Mouse (Mus musculus) stomach, embryonic 15.5 days (tissue): ENCODE measurements around the gene Tnfaip8l2. TPM values are rescaled to one million over a fixed set of nuclear protein-coding genes. Genes with fewer than 3 reads are reported as not detected.
"Not testable (repeated sequence)": the region's sequence is repeated elsewhere in the genome, so short reads cannot be mapped to it uniquely, and the experiment has no call there.

ENCODE experiments used
- ATAC-seq: fragments of 200-750 bp; cut with Nextera tagmentation; 2 replicates; pipeline ENCODE4 v1.8.0; 2017; ENCODE audit warnings: low read depth, moderate number of reproducible peaks, moderate TSS enrichment; ENCODE audit not compliant: insufficient read depth, low FRiP score
- H3K27ac ChIP-seq: fragments of 300-500 bp; sonication (generic); 2 replicates; pipeline ENCODE4 v1.5.1; 2015; ENCODE audit warnings: mild to moderate bottlenecking, inconsistent platforms
- H3K27me3 ChIP-seq: fragments of 300-500 bp; sonication (generic); replicated peaks from 2 replicates; pipeline ENCODE4 v1.6.1; 2015; ENCODE audit warnings: inconsistent platforms
- H3K36me3 ChIP-seq: fragments of 300-500 bp; sonication (generic); 2 replicates; pipeline ENCODE4 v1.6.1; 2015; ENCODE audit warnings: inconsistent platforms
- H3K4me1 ChIP-seq: fragments of 300-500 bp; sonication (generic); 2 replicates; pipeline ENCODE4 v1.6.1; 2015; ENCODE audit warnings: inconsistent platforms
- H3K4me2 ChIP-seq: fragments of 300-500 bp; sonication (generic); 2 replicates; pipeline ENCODE4 v1.6.1; 2015; ENCODE audit warnings: mild to moderate bottlenecking, inconsistent platforms
- H3K4me3 ChIP-seq: fragments of 300-500 bp; sonication (generic); replicated peaks from 2 replicates; pipeline ENCODE4 v1.5.1; 2015; ENCODE audit warnings: inconsistent platforms
- H3K9ac ChIP-seq: fragments of 300-500 bp; sonication (generic); 2 replicates; pipeline ENCODE4 v1.6.1; 2015; ENCODE audit warnings: inconsistent platforms
- H3K9me3 ChIP-seq: fragments of 300-500 bp; sonication (generic); 2 replicates; pipeline ENCODE4 v1.6.1; 2016; ENCODE audit warnings: inconsistent platforms
- WGBS: fragments of 180-500 bp; shearing (Covaris S2); methylation state at CpG from one replicate; pipeline ENCODE4 v1.1.7; 2015; 5-methylcytosine and 5-hydroxymethylcytosine counted together
- polyA plus RNA-seq: library from polyadenylated mRNA; unstranded; fragments of >200 nt; fragmentation: Nextera tagmentation; extraction: Ambion mirVana; gene quantifications from 2 replicates; pipeline ENCODE4 v1.2.1, GENCODE M21; 2015

The Tnfaip8l2 gene
- polyA plus RNA-seq, 1 experiment from 2014 or later, result 6.7 TPM

DNA sequence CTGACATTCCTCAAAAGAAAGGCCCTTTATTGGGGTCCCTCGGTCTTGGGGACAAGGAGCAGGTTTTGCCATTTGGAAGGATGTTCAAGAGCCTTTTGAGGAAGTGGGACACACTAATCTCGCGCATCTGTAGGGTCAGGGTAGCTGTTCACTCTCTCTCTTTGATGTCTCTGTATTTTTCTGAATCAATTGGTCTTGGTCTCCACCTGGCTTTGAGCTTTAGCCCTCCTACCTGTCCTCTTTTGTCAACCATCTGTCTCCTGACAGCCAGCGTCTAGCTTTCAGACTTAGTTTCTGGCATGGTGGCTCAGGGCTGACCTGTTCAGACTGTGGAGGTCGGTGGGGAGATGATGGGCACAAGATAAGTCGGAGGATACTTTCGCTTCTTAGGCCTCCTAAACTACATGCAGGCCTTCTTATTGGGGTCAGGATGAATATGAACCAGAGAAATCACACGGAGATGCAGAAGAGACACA, 17.4 kb upstream of the Tnfaip8l2 start:
- H3K27me3 ChIP-seq, result no peaks in the 10 kb centered on the region
- no peaks in the 10 kb centered on the region for H3K36me3 ChIP-seq
- no peak overlapping the region for H3K9ac ChIP-seq
- peak overlapping the region; percentile 79 for H3K4me3 ChIP-seq
- H3K4me1 ChIP-seq, result peaks cover 32% of the 10 kb centered on the region
- no peaks in the 10 kb centered on the region for H3K9me3 ChIP-seq
- ATAC-seq, result no peak
- H3K4me2 ChIP-seq, result peak overlapping the region; percentile 85
- H3K27ac ChIP-seq, result no peak overlapping the region
- WGBS, result 20% methylated on average over 8 of the region's 8 CpGs

DNA sequence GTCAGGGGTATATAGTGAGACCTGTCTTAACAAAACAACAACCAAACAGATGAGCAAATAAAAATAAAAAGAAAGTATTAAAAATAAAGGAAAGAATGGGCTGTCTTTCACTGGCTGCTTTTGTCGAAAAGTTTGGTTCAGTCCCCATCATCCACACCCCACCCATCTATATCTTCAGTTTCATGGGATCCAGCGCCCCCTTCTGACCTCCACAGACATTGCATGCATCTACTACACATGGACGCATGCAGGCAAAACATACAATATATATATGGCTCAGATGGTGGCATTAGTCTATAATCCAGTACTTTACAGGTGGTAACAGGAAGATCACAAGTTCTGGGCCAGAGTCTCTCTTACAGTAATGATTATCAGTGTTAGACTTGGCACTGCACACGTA, 11.7 kb upstream of the Tnfaip8l2 start:
- Histone ChIP-seq H3K36me3 (no peaks in the 10 kb centered on the region), H3K4me2 (no peak overlapping the region), H3K27me3 (no peaks in the 10 kb centered on the region), H3K9me3 (no peaks in the 10 kb centered on the region), H3K9ac (no peak overlapping the region), H3K4me1 (no peaks in the 10 kb centered on the region), H3K27ac (no peak overlapping the region), H3K4me3 (no peak overlapping the region)
- WGBS, result 53% methylated on average over 4 of the region's 4 CpGs
- ATAC-seq, result no peak

DNA sequence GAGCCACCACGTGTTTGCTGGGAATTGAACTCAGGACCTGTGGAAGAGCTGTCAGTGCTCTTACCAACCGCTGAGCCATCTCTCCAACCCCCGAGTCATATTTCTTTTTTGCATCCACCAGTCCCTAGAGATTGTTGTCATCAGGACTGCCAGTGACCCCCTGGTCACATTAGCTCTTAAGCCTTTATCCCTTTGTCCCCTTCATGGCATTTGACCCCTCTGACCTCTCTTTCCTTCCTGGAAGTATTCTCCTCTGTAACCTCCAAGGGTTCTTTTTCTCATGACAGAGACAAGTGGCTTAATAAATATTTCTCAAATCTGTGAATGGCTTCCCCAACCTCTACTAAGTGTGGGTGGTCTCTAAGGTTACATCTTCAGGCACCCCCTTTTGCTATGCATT, 5.8 kb upstream of the Tnfaip8l2 start:
- 65% methylated on average over 3 of the region's 3 CpGs for WGBS
- Histone ChIP-seq H3K27me3 (no peaks in the 10 kb centered on the region), H3K27ac (no peak overlapping the region), H3K9ac (no peak overlapping the region), H3K4me1 (no peaks in the 10 kb centered on the region), H3K4me3 (no peak overlapping the region), H3K36me3 (no peaks in the 10 kb centered on the region), H3K9me3 (no peaks in the 10 kb centered on the region), H3K4me2 (no peak overlapping the region)
- ATAC-seq, result no peak

DNA sequence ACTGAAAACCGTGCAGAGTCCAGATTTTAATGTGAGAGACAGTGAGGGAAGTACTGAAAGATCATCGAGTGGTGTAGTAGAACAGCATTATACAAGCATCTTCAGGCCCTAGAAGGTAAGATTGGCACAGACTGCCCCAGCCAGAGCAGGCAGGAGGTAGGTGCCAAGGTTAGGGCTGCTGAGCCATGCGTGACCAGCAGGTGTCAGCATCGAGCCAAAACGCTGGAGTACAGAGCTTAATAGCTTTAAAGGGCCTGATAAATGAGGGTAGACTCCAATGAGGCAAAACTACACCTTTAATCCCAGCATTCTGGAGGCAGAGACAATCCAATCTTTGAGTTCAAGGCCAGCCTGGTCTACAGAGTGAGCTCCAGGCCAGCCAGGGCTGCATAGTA, 454 bp upstream of the Tnfaip8l2 start:
- H3K4me2 ChIP-seq, result no peak overlapping the region
- peaks cover 9% of the 10 kb centered on the region for H3K36me3 ChIP-seq

DNA sequence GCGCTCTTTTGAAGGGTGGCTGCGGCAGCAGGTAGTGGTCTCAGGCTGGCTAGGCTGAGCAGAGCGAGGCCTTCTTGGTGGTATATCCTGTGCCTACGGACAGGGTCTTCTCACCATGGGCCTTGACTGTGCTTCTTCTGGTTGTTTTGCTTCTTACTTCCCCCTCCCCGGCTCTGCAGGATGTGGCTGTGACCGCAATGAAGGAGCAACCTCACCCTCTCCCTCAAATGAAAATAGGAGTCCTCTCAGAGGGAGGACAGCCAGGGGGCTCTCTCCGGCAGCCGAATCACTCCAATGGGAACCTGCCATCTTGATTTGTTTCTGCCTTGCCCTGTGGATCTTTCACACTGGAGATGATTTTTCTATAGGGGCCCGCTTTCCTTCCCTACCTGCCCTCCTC, 686 bp downstream of the Tnfaip8l2 start:
- Histone ChIP-seq H3K36me3 (peaks cover 9% of the 10 kb centered on the region), H3K27me3 (no peaks in the 10 kb centered on the region), H3K9me3 (no peaks in the 10 kb centered on the region), H3K4me2 (no peak overlapping the region), H3K4me1 (no peaks in the 10 kb centered on the region), H3K9ac (no peak overlapping the region), H3K27ac (peak overlapping the region; percentile 21; the same call in 1 of the 2 replicates), H3K4me3 (peak overlapping the region; percentile 15; the same call in 1 of the 2 replicates)
- no peak for ATAC-seq
- WGBS, result 83% methylated on average over 9 of the region's 9 CpGs

More for the DNA sequence above, 454 bp upstream of the Tnfaip8l2 start:
- peak; percentile 71; the same call in 1 of the 2 replicates for ATAC-seq
- Histone ChIP-seq H3K4me1 (no peaks in the 10 kb centered on the region), H3K27ac (no peak overlapping the region), H3K4me3 (no peak overlapping the region), H3K9me3 (no peaks in the 10 kb centered on the region), H3K27me3 (no peaks in the 10 kb centered on the region), H3K9ac (no peak overlapping the region)
- WGBS, result 10% methylated on average over 5 of the region's 5 CpGs

DNA sequence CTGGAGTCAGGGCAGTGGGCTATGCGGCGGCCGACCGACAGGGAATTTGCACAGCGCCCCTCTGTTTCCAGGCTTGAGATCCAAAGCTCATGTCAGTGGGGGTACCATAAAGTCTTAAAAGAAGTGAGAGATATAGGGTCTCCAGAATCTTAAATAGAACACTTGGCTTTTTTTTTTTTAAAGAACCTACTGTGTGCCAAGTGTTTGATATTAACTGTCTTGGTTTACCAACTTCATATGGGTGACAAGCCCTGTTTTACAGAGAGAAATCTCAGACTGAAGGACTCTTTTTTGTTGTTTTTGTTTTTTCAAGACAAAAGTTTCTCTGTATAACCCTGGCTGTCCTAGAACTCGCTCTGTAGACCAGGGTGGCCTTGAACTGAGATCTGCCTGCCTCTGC, 1.4 kb downstream of the Tnfaip8l2 start:
- H3K36me3 ChIP-seq, result peaks cover 9% of the 10 kb centered on the region
- no peak for ATAC-seq
- H3K4me1 ChIP-seq, result no peaks in the 10 kb centered on the region
- 93% methylated on average over 6 of the region's 6 CpGs for WGBS
- no peaks in the 10 kb centered on the region for H3K27me3 ChIP-seq
- H3K4me2 ChIP-seq, result no peak overlapping the region
- H3K27ac ChIP-seq, result no peak overlapping the region
- no peaks in the 10 kb centered on the region for H3K9me3 ChIP-seq
- no peak overlapping the region for H3K9ac ChIP-seq
- no peak overlapping the region for H3K4me3 ChIP-seq

DNA sequence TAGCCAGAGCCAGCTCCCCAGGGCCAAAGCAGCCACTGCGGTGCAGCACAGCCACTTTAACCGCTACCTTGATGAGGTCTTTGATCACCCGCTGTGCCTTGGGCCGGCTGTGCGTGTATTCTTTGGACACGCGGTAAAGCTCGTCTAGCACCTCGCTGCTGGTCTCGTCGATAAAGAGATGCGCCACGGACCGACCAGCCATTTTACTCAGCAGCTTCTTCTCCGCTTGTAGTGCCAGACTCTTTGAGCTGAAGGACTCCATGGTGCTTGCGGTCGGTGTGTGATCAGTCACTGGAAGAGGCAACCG, 1.9 kb downstream of the Tnfaip8l2 start:
- 62% methylated on average over 18 of the region's 18 CpGs for WGBS
- no peak for ATAC-seq
- Histone ChIP-seq H3K4me2 (peak overlapping the region; percentile 11; the same call in 1 of the 2 replicates), H3K36me3 (peaks cover 9% of the 10 kb centered on the region), H3K27me3 (no peaks in the 10 kb centered on the region), H3K9ac (no peak overlapping the region), H3K9me3 (no peaks in the 10 kb centered on the region), H3K4me3 (no peak overlapping the region), H3K27ac (no peak overlapping the region), H3K4me1 (peaks cover 3% of the 10 kb centered on the region; the same call in 1 of the 2 replicates)

DNA sequence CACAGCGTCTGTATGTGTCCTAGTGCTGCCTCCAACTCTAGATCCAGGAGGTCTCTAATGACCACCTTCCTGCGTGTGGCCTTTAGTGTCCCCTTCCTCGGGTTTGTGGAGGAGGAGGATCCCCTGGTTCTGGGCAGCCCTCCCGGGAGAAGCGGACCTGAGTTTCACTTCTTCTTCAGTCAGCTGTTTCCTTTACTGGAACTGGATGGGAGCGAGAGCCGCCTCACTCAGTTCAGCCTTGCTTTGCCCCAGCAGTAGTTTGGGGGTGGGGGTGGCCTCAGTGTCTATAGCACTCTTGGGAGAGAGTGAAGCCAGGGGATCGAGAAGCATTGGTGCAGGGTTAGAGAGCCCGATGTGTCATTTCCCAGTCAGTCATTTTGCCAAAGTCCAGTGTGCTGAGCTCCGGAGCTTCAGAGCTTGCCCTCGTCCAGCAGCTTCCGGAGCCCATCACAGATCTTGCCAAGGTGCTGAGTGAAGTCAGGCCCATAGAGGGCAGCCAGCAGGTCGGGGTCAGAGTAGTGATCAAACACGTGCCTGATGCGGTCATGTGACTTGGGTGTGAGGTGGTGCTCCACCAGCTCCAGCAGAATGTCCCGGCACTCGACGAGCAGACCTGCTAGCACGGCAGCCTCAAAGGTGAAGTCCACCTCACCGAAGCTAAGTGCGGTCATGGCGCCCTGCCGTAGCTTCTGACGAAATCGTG, 2.4 kb downstream of the Tnfaip8l2 start:
- no peak overlapping the region for H3K9ac ChIP-seq
- H3K4me2 ChIP-seq, result peak overlapping the region; percentile 11; the same call in 1 of the 2 replicates
- no peak for ATAC-seq
- 69% methylated on average over 25 of the region's 25 CpGs for WGBS
- no peak overlapping the region for H3K4me3 ChIP-seq
- no peaks in the 10 kb centered on the region for H3K27me3 ChIP-seq
- H3K27ac ChIP-seq, result no peak overlapping the region
- no peaks in the 10 kb centered on the region for H3K9me3 ChIP-seq
- peaks cover 7% of the 10 kb centered on the region; the same call in 1 of the 2 replicates for H3K4me1 ChIP-seq
- H3K36me3 ChIP-seq, result peaks cover 9% of the 10 kb centered on the region

DNA sequence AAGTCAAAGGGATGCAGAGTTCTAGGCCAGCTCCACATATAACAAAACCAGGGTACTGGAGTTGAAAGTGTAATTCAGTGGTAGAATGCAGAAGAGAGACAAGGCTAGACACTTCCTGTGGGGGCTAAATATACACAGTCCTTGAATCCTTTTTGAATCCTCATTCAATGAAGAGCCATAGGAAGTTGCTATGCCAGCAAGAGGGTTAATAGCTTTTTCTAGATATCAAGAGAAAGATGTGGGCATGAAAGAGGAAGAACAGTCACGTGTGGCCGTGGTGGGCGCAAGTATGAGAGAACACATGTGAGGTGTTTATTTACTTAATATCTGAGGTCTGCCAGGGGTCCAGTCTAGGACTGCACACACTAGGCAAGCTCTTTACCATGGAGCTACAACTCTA, 5.8 kb downstream of the Tnfaip8l2 start:
- H3K4me2 ChIP-seq, result no peak overlapping the region
- H3K4me3 ChIP-seq, result no peak overlapping the region
- no peak for ATAC-seq
- H3K36me3 ChIP-seq, result peaks cover 5% of the 10 kb centered on the region
- no peaks in the 10 kb centered on the region for H3K27me3 ChIP-seq
- H3K4me1 ChIP-seq, result peaks cover 10% of the 10 kb centered on the region; the same call in 1 of the 2 replicates
- H3K9ac ChIP-seq, result no peak overlapping the region
- no peaks in the 10 kb centered on the region for H3K9me3 ChIP-seq
- 87% methylated on average over 3 of the region's 3 CpGs for WGBS
- no peak overlapping the region for H3K27ac ChIP-seq

DNA sequence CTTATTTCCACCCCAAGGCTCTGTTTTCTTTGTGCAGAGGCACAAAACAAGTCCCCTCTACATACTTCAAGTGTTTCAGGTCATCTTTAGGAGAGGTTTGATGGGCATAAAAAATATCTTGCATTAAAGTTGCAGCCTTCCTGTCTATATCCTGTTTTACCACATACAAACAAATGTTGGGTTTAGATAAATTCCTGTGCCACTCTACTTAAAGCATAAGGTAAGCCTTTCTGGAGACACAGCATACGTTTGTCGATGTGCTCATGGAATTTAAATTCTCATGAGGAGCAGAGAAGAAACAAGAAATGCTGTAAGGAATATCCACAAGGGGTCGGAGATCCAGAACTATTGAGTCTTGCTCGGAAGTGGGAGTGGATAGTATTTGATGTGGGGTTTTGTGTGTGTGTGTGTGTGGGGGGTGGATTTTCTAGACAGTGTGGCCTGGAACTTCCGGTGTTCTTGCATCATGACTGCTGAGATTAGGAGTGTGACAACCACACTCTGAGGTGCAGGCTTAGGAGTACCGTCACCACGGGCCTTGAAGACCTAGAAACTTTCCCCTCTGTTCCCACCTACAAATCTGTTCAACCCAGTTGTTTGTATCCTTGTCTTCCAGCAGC, 6.6 kb downstream of the Tnfaip8l2 start:
- 77% methylated on average over 7 of the region's 7 CpGs for WGBS
- no peak overlapping the region for H3K9ac ChIP-seq
- H3K4me3 ChIP-seq, result peak overlapping the region; percentile 37
- no peaks in the 10 kb centered on the region for H3K27me3 ChIP-seq
- H3K36me3 ChIP-seq, result no peaks in the 10 kb centered on the region
- H3K27ac ChIP-seq, result no peak overlapping the region
- no peak for ATAC-seq
- H3K4me1 ChIP-seq, result peaks cover 10% of the 10 kb centered on the region; the same call in 1 of the 2 replicates
- H3K4me2 ChIP-seq, result peak overlapping the region; percentile 64
- H3K9me3 ChIP-seq, result no peaks in the 10 kb centered on the region

DNA sequence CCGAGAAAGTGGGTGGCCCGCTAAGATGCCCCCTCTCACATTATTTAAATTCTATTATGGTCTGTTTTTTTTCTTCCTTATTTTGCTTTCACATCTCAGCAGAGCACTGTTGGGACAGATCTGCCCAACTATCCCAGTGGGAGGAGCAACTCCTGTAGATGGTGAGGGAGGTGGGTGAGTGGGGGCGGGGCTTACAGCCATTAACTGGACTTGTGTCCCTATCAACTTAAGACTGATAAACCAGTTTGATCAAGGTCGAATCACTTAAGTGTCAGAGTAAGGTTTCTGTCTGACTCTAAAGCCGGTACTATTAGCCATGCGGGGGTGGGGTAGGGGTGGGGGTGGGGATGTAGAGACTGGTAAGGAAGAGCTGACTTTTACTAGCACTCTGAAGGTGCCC, 7.1 kb downstream of the Tnfaip8l2 start:
- peak overlapping the region; percentile 37 for H3K4me3 ChIP-seq
- WGBS, result 19% methylated on average over 6 of the region's 6 CpGs
- peak overlapping the region; percentile 64 for H3K4me2 ChIP-seq
- H3K9me3 ChIP-seq, result no peaks in the 10 kb centered on the region
- H3K9ac ChIP-seq, result no peak overlapping the region
- H3K4me1 ChIP-seq, result peaks cover 10% of the 10 kb centered on the region; the same call in 1 of the 2 replicates
- no peaks in the 10 kb centered on the region for H3K36me3 ChIP-seq
- no peaks in the 10 kb centered on the region for H3K27me3 ChIP-seq
- no peak overlapping the region for H3K27ac ChIP-seq
- no peak for ATAC-seq

DNA sequence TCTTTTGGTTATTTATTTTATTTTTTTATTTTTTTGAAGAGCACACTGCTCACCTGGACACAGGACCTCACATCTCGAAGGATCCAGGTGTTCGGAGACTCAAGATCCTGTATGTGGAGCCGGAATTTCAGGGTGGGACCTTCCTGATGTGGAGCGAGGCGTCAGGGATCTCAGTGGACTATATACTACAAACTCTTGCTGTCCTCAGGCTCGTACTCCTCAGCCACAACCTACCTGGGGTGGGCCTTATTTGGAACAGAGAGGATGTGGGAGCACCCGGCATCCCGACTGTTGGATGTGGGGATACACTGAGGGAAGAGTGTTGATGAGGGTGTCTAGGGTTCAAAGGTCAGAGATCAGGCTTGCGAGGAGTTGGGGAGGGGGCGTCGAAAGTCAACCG, 8.0 kb downstream of the Tnfaip8l2 start:
- no CpG with 5 or more reads among the region's 12 CpGs for WGBS
- peak; percentile 53 for ATAC-seq
- not testable (repeated sequence) for H3K27me3 ChIP-seq, H3K4me2 ChIP-seq, H3K9ac ChIP-seq, H3K27ac ChIP-seq, H3K9me3 ChIP-seq, H3K36me3 ChIP-seq
- Histone ChIP-seq H3K4me1 (peaks cover 10% of the 10 kb centered on the region; the same call in 1 of the 2 replicates), H3K4me3 (peak overlapping the region; percentile 65; the same call in 1 of the 2 replicates)
